Mouse (Mus musculus) retina, adult 2 months (tissue): ENCODE results near the gene Bloc1s2.
A peak's percentile ranks its signal among the peaks of the same experiment; 100 is the strongest.
"Not testable (repeated sequence)": the region's sequence is repeated elsewhere in the genome, so short reads cannot be mapped to it uniquely, and the experiment has no call there.

Experiments used
- DNase-seq: peaks from one replicate; pipeline ENCODE4 v3.0.0-alpha.2; 2012; ENCODE audit warnings: low read depth, low spot score

Gene Bloc1s2

GRCm38 (mm10) chr19:44127729-44128497 lies 18.3 kb downstream of the Bloc1s2 start:
- no peak for DNase-seq

GRCm38 (mm10) chr19:44121137-44121536 lies 25.1 kb downstream of the Bloc1s2 start:
- no peak for DNase-seq

- DNase-seq: not testable (repeated sequence)
Observed at GRCm38 (mm10) chr19:44120686-44121085, 25.6 kb downstream of the Bloc1s2 start.

GRCm38 (mm10) chr19:44117793-44118192 lies 28.5 kb downstream of the Bloc1s2 start:
- no peak for DNase-seq

GRCm38 (mm10) chr19:44111706-44112105 lies 34.5 kb downstream of the Bloc1s2 start:
- DNase-seq: no peak

GRCm38 (mm10) chr19:44110356-44110755 lies 35.9 kb downstream of the Bloc1s2 start:
- DNase-seq: no peak

- no peak for DNase-seq
Observed at GRCm38 (mm10) chr19:44108996-44109395, 37.2 kb downstream of the Bloc1s2 start.

- no peak for DNase-seq
Observed at GRCm38 (mm10) chr19:44107661-44108521, 38.4 kb downstream of the Bloc1s2 start.

- peak; percentile 93 for DNase-seq
Observed at GRCm38 (mm10) chr19:44106831-44107660, 39.2 kb downstream of the Bloc1s2 start, which contains the start of gene Chuk. TSS of gene Chuk (minus strand) at chr19:44107480.

- DNase-seq: no peak
Observed at GRCm38 (mm10) chr19:44104393-44104792, 41.9 kb downstream of the Bloc1s2 start.

GRCm38 (mm10) chr19:44103001-44103400 lies 43.2 kb downstream of the Bloc1s2 start:
- DNase-seq: no peak

- no peak for DNase-seq
Observed at GRCm38 (mm10) chr19:44100840-44101239, 45.4 kb downstream of the Bloc1s2 start.
